Mouse (Mus musculus): ENCODE data around the gene Gm21977.
"Not testable (repeated sequence)": the region's sequence is repeated elsewhere in the genome, so short reads cannot be mapped to it uniquely, and the experiment has no call there.

Gm21977 gene

GRCm38 (mm10) chr14:42853377-42853776, at the start of gene Gm21977:
TSS of gene Gm21977 (minus strand) at chr14:42853477.
- CTCF ChIA-PET, result not testable (repeated sequence)
